In genomic region chr13:60655246-60655645, GRCm38 (mm10) we compare ENCODE assay signal across 24 mouse cellular contexts. TPM values are rescaled to one million over a fixed set of nuclear protein-coding genes. Genes with fewer than 3 reads are reported as not detected.
DNase-seq lines count a peak whose midpoint lies in the region; ATAC-seq and TF ChIP-seq lines count a peak whose summit lies in the region.
"Had no signal": no experiment of that assay in that cellular context is flagged by ENCODE, and none has a peak within 500 bp of the region (broad histone marks: within the 10 kb centered on the region; RNA-seq: fewer than 3 reads in every experiment).

No protein-coding gene starts in this region.

- H3K9me3 ChIP-seq in liver, embryonic 14.5 days (ENCODE audit: control insufficient read depth, low read length) = no peaks in the 10 kb centered on the region
- H3K9me3 ChIP-seq: embryonic facial prominence, embryonic 12.5 days; heart, embryonic 10.5 days; heart, embryonic 15.5 days; hindbrain, embryonic 10.5 days; hindbrain, embryonic 15.5 days had no signal

- intact Hi-C loops in gastrocnemius, postnatal 14 days (cut with DNase I; ENCODE audit: low total_unique reads) = no loop called here

- no peaks in the 10 kb centered on the region for H3K27me3 ChIP-seq in liver, embryonic 14.5 days (ENCODE audit: control insufficient read depth, insufficient read depth, low read length)
- H3K27me3 ChIP-seq: CH12.LX; embryonic facial prominence, embryonic 12.5 days; heart, embryonic 15.5 days; hindbrain, embryonic 15.5 days had no signal

- peaks cover 0 to 7% of the 10 kb centered on the region in 2 experiments; a peak in 2 of 4 replicates for H3K4me1 ChIP-seq in liver, embryonic 14.5 days (replicated peaks; ENCODE audit: control insufficient read depth in 2 of 2, insufficient read depth in 2 of 2, low read length in 1 of 2)

- H3K27ac ChIP-seq in liver, embryonic 14.5 days = no peak overlapping the region
- H3K27ac ChIP-seq: embryonic facial prominence, embryonic 12.5 days; gastrocnemius, adult 2 months; heart, embryonic 10.5 days; hindbrain, embryonic 10.5 days; hindbrain, embryonic 15.5 days had no signal

- ATAC-seq in liver, embryonic 14.5 days (ENCODE audit: insufficient read depth) = peak; percentile 64; the same call in 1 of the 2 replicates
- ATAC-seq in megakaryocyte progenitor cell, adult 5-6 weeks (replicated peaks; ENCODE audit: poor library complexity) = peak; percentile 87
- ATAC-seq: forebrain, postnatal 0 days; intestine, postnatal 0 days had no signal

- peak; percentile 82 for DNase-seq in MEL-GATA-1-ER (ENCODE audit: extremely low read depth, low read depth)
- DNase-seq in liver = peak; percentile 29
- DNase-seq in liver, embryonic 14.5 days (ENCODE audit: low read depth in 3 of 3, low spot score in 3 of 3) = no peak
- DNase-seq in gastrocnemius, postnatal 14 days = no peak
- no peak for DNase-seq in B cell, adult 2 months
- no peak for DNase-seq in cerebellum, adult 9-10 months
- no peak for DNase-seq in adrenal gland, adult 2 months
- DNase-seq: adrenal gland, postnatal 25 days; cerebellum, adult 18-20 months; cerebellum, postnatal 10 days; embryo, embryonic 11 days; forebrain, postnatal 0 days; gastrocnemius, adult 2 months; gastrocnemius, postnatal 36 days; heart, adult 18-20 months; heart, postnatal 14 days had no signal

- H3K36me3 ChIP-seq in liver, embryonic 14.5 days (replicated peaks; ENCODE audit: control insufficient read depth, insufficient read depth, low read depth) = no peaks in the 10 kb centered on the region
- H3K36me3 ChIP-seq: embryonic facial prominence, embryonic 12.5 days; heart, embryonic 10.5 days; heart, embryonic 15.5 days; hindbrain, embryonic 15.5 days had no signal

- TF ChIP-seq CTCF in liver, embryonic 14.5 days (IDR thresholded peaks at IDR 0.05; ENCODE audit: low read depth) = no peak

- WGBS in liver, embryonic 14.5 days (ENCODE audit: insufficient replicate concordance) = 26% methylated on average over 3 of the region's 3 CpGs

- no peak overlapping the region for H3K4me3 ChIP-seq in liver, embryonic 14.5 days (ENCODE audit: insufficient read depth in 1 of 2, low read depth in 2 of 2, low read length in 2 of 2)
- H3K4me3 ChIP-seq: embryonic facial prominence, embryonic 12.5 days; gastrocnemius, adult 2 months; heart, embryonic 10.5 days; heart, embryonic 15.5 days; hindbrain, embryonic 10.5 days; hindbrain, embryonic 15.5 days had no signal

- H3K4me2 ChIP-seq in liver, embryonic 14.5 days (ENCODE audit: low read depth) = no peak overlapping the region
- H3K4me2 ChIP-seq: embryonic facial prominence, embryonic 12.5 days; heart, embryonic 15.5 days; hindbrain, embryonic 15.5 days had no signal

- TF ChIP-seq EP300 in liver, embryonic 14.5 days (IDR thresholded peaks at IDR 0.05; ENCODE audit: low read depth) = peak; percentile 34

- H3K9ac ChIP-seq in liver, embryonic 14.5 days (replicated peaks) = no peak overlapping the region
- H3K9ac ChIP-seq: embryonic facial prominence, embryonic 12.5 days; forebrain, postnatal 0 days; heart, embryonic 15.5 days; hindbrain, embryonic 15.5 days had no signal

RNA-seq across cellular contexts. Expression of gene Dapk1, which starts 53.5 kb away (rescaled TPM):
- polyA plus RNA-seq in liver, embryonic 14.5 days (2012; rRNA removed) = 5.6 and 7.1 TPM in 2 replicates
- polyA plus RNA-seq in liver, embryonic 14.5 days (2014; fragmentation: Nextera tagmentation; extraction: Ambion mirVana) = 4.5 and 4.8 TPM in 2 replicates
- 3.2 and 5.1 TPM in 2 replicates for total RNA-seq in megakaryocyte progenitor cell, adult 5-6 weeks (2015)
- total RNA-seq in megakaryocyte progenitor cell, adult 5-6 weeks (2017) = 2.2 and 2.8 TPM in 2 replicates
- 10 to 100 TPM; 12.4 to 13.8 TPM for total RNA-seq in gastrocnemius, postnatal 14 days (2021)
- 10 to 100 TPM; 15.5 to 18.9 TPM for total RNA-seq in adrenal gland, adult 2 months (2021)
- polyA plus RNA-seq in adrenal gland, adult 2 months (2012; rRNA removed) = 25.8 and 29.9 TPM in 2 replicates
- total RNA-seq: CH12.LX had no signal

Comparison
In these comparisons a context has a peak if more than half of its experiments do, and no peak if none do; other contexts are left out.
1. DNase-seq: peak in MEL-GATA-1-ER (single experiment) and liver (single experiment); none in liver, embryonic 14.5 days (0 of 3), gastrocnemius, postnatal 14 days (single experiment), B cell, adult 2 months (0 of 2), cerebellum, adult 9-10 months (single experiment) and adrenal gland, adult 2 months (single experiment).